Mouse (Mus musculus) cerebellum, postnatal 36 days (tissue): ENCODE results near the gene Gne.

Experiments used
- DNase-seq, 2 experiments: peaks; one replicate each; pipeline ENCODE4 v3.0.0; 2021 to 2022; ENCODE audit warnings: mixed read lengths in 2 of 2

Gne gene

DNA sequence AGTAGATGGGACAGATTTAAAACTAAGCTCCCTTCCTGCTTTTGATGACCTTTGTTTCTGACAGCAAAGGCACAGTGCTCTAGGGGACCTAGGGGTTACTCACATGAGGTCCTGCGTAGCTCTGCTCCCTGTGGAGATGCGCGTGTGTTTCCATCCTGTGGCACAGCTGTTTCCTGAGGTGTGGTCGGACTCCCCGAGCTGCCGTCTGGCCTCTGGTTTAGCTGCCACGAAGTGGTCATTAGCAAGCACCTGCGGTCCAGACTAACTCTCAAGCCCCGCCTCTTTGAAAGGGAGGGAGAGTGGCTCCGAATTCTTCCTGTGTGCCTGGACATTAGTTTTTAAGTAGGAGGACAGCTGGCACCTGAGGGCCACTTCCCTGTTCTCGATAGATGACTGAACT lies at the start of gene Gne:
Gene Gne (minus strand): TSS at position 233 of the 400 bp plus-strand sequence.
- no peak for DNase-seq

DNA sequence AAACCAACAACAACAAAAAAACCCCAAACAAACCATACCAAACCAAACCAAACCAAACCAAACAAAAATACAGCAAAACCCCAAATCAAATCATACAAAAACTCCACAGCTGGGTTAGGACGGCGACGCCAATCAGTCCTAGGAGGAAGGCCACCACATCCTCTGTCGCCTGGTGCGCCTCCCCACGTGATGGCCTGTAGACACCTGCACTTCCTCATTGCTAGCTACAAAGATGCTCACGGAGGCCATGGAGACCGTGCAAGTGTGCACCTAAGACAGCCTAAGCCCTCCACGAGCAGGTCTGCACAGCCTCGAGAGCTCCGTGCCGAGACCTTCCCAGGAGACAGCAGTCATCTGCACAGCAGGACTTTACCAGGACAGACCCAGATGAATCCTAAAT lies 42.8 kb upstream of the Gne start:
- DNase-seq: no peak

DNA sequence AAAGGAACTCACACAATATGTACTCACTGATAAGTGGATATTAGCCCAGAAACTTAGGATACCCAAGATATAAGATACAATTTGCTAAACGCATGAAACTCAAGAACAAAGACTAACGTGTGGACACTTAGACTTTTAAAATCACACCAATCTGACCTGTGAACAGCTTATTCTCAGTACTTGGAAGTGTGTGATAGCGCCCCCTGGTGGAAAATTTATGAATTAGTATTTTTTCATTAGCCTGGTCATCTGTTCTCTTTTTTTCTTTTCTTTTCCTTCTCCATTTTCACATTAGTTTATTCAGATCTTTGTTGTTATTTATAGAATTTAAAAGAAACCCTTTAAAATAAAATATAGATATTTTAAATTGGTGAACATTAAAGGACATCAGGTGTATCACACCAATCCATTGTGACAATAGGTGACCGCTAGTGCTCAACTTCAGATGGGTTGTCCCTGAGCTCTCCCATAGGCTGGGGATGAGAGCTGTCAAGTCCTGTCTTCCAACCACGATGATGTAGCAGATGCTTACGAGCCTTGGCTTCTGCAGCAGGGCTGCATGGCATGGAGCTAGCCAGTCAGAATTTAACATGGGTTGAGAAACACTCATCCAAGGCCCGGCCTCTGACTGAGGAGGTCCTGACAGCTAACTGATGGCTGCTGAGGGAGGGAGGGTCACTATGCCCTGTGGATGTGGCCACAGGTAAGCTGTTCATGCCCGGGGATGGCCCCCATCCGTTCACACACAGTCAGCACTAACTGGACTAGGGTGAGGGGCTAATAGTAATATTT lies 35.6 kb upstream of the Gne start:
- DNase-seq: peak in 1 of 2 experiments; percentile 24

DNA sequence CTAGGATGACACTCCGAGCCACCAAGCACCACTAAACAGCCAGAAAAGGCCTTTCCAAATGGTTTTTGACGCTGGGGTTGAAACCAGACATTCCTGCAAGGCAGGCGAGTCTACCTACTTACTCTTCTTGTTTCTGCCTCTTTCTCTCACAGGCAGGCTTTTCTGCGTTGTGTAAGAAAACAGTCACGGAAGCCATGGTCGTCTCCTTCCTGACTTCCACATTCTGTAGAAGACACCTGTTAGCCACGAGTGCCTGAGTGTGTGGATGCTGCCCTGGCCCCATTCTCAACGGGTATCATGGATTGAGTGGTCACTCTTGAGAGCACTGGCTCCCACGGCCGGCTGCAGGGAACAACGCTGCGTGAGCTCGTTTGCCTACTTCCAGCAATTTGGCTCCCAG lies 31.1 kb upstream of the Gne start:
- DNase-seq: no peak

DNA sequence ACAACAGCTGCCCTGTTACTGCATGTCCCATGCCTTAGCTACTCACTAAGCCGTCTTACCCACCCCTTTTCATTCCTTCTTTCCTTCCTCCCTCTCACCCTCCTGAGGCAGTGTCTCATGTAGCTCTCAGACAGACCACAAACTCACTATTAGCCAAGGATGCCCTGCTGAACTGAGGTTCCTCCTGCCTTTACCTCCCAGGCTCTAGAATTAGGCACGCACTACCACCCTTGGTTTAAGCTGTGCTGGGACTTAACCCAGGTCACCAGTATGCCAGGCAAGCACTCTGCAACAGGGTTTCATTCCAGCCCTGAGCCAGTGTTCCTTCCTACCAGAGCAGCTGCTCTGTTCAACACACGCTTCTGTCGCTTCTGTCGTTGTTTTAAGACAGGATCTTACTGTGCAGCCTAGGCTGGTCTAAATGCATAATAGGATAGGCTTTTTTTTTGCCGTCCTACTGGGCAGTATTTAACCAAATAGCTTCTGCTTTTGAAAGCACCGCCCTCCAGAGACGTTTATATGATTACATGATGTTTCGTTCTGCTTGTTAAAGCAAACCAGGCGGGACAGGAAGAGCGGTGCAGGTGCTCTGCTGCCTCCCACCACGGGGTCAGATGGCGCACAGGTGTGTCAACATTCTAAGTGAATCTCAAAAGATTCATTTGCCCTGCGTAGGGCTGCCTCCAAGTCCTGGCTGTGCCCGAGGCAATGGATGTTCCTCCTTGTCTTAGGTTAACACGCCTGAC lies 29.6 kb upstream of the Gne start:
- no peak for DNase-seq

DNA sequence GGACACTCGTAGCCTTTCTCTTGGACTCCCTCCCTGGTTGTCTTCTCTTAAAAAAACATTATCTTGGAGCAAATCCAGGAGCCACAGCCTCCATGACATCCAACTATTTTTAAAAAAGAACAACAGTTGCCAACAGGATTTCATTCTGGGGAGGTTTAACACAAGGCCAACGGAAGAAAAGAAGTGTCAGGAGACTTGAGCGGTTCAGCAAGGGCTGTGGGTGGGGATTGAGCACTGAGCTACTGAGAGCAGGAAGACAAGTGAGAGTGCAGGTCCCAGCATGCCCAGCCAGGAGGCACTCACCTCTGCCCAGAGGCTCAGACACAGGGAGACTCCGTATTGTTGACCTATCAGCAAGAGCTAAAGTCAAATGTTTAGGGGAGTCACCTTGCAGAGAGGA lies 28.8 kb upstream of the Gne start:
- DNase-seq: no peak

DNA sequence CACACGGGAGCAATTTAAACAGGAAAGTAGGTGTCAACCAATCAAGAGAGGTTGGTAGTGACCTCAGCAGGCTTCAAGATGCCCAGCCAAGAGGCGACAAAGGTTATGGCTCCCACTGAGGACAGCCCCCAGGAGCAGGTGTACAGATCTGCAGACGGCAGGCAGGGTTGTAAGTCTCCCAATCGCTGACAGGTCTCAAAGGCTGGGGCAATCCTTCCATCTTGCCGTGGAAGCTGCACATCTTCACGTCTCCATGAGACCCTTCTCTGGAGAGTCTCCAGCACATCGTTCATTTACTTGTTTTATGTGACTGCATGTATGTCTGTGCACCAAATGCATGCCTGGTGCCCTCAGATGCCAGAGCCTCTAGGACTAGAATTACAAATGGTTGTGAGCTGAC lies 26.8 kb upstream of the Gne start:
- no peak for DNase-seq

DNA sequence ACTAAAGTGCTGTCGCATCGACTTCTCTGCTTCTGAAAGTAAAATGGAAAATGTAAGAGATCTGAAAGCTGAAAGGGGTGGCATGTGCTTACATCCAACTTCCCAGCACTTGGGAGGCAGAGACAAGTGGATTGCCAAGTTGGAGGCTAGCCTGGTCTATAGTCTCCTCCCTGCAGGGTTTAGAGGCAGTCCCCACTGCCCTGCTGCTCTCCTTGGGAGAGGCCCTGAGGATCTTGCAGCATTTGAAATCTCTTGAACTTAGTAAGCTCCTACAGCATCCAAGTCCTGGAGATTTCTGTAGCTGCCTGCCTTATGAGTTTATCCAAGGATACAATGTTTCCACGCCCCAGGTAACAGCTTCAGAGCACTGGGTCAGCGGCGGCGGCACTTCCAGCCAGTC lies 24.3 kb upstream of the Gne start:
- no peak for DNase-seq

DNA sequence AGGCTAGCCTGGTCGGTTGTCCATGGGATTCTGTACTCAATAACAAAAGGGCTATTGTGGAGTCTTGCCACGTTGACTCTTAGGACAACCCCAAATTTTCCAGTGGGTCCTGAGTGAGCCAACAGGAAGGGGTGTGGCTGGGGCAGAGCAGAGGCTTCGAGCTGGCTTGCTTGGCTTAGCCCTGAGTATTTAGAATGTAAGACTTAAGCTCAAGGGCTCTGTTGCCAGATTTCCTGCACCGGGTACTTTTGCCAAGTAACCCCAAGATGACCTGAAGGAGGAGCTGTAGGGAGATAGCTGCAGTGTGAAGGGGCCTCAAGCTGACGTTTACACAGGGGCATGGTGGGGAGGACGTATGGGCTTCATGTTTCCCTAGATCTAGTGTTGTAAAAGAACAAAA lies 23.4 kb upstream of the Gne start:
- DNase-seq: no peak

DNA sequence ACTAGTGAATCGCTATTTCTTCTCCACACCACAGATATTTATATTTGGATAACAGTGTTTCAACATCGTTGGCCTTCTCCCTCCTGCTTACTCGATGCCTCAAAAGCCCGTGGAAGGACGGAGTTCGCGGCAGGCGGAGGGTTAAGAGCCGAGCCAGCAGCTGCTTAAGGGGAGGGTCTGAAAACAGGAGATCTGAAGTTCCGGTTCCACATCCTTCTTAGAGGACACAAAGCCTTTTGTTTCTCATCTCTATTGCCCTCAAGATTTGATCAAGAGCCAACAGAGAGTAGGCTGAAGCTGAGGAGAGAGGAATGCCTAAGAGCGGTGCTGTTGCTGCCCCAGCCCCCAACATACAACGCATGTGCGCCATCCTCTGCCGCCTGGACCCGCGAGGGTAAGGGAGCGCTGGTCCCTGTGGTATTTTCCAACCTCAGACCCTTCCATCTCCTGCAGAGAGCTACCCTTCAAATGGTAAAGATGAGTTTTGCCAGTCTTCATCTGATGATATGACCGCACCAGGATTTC lies 22.4 kb upstream of the Gne start:
- DNase-seq: no peak

DNA sequence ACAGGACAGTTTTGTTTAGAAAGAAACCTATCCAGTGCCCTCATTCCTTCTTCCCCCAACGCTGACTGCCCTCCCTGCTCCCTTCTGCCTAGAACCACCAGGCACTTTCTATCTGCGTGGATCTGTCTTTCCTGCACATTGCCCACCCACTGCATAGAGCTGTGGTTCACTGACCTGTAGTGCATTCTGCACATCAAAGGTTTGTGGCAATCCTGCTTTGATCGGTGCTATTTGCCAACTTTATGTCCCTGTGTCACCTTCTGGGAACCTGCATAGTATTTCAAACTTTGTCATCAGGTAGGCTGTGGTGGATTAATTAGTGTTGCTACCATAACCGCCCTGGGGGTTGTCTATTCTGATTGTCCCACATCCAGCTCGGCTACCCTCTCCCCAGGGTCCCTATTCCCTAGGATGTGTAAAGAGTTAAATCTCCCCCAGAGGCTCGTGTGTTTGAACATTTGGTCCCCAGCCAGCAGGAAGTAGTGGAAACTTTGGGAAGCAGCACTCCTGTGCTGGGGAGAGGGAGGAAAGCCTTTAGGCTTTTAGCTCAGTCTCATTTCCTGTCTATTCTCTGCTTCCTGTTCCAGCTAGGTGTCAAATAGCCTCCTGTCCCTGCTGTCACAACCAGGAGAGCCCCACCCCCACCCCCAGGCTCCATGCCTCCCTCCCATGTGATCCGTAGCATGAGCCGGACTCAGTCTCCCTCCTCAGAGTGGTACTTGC lies 20.4 kb upstream of the Gne start:
- no peak for DNase-seq

DNA sequence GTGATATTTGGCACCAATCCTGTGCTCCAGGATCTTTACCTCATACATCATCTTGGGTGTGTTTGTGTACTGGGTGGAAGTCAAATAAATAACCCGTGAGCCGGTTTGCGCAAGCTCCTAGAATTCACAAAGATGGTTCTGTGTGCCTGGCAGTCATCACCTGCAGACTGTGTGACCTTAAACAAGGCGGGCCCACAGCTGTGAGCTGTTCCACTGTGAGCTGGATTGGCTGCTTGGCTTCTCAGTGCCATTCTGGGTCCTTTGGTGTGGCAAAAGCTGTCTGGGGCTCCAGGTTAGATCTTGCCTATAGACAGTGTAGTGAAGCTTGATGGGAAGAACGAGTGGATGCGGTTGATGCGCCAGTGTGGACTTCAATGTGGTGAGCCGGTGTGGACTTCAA lies 19.6 kb upstream of the Gne start:
- no peak for DNase-seq

DNA sequence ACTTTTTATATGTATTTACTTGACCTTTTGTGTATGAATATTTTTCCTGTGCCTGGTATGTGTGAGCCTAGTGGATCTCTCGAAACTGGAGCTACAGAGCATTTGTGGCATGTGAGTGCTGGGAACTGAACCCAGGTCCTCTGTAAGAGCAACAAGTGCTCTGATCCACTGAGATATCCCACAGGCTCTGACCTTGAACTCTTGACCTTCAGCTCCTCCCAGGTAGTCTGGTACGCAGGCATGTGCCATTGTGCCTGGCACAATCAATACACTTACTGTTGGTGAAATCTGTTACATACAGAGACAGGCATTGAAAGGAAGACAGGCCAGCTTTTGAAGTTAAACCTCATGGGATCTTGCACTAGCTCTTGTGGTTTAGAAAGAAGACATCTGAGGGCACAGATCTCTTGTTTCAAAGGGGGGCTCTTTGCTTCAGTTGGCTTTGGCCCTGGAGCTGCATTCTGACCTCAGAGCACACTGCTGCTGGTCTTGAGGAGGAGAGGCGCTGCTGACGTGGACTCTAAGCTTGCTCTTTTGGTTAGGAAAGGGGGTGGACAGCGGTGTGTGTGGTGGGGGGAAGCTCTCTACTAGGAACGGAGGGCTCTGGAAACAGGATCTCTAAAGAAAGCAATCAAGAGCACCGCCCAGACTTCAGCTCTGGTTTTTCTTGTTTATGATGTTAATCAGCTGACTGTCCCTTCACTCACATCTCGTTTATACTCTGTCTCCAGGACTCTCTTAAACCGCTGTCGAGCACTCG lies 13.8 kb upstream of the Gne start:
- DNase-seq: no peak

DNA sequence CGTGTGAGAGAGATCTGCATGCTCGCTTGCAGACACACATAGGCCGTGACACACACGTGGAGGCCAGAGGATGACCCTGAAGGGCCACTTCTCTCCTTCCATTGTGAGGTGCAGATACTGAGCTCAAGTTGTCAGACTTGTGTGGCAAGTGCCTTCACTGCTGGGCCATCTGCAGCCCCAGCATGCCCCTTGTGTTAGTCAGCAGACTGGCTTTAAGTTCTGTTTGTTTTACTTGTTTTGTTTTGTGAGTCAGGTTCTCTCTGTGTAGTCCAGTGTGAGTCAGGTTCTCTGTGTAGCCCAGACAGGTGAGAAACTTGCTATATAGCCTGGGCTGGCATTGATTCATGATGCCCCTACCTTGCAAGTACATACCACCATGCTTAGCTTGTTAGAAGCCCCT lies 10.5 kb upstream of the Gne start:
- no peak for DNase-seq

DNA sequence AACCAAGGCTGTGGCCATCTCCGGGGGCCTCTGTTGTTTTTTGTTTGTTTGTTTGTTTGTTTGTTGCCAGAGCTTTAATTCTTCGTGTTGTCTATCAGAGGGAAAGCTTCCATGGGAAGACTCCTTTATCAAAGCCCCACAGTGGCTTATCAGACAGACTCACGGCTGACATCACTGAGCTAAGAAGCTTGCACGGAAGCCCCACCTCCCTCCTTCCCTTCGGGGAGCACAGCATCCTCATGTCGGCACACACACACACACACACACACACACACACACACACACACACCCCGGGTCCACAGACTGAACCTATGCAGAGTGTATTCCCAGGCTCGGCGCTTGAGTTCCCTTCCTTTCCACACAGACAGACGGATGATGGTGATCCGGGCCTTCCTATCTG lies 8.4 kb upstream of the Gne start:
- DNase-seq: no peak

DNA sequence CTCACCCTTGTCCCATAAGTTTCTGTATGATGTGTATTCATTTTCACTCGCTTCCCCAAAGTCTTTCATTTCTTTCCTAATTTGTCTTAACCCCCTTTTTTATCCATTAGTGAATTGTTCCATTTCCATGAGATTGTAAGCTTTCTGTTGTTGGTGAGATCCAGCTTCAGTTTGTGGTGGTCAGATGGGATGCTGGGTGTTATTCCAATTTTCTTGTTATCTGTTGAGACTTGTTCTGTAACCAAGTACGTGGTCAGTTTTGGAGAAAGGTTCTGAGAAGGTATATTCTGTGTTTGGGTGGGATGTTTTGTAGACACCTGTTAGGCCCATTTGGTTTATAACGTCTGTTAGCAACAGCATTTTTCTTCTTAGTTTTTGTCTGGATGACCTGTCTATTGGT lies 1.6 kb upstream of the Gne start:
- DNase-seq: no peak

DNA sequence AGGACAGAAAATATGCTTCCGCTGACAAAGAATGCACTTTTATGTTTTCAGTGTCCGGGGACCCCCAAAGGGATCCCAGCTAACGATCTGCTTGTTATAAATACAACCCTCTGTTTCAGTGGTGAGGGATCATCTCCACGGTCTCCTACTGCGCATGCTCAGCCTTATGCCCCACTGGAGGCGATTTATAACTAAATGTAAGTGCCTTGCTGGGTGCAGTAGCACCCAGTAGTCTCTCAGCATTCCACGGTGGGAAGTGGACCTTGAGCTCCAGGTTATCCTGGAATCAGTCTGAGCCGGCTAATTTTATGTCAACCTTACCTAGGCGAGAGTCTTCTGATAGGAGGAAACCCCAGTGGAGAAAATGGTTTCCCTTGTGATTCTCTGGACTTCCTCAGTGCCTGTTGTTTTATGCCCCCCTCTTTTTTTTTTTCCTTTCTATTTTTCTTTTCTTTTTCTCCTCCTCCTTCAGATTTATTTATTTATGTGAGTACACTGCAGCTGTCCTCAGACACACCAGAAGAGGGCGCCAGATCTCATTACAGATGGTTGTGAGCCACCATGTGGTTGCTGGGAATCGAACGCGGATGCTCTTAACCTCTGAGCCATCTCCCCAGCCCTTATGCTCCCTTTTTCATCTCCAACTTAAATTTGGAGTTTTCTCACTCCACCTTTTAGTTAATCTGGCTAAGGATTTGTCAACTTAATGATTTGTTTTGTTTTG lies 787 bp upstream of the Gne start:
- no peak for DNase-seq

DNA sequence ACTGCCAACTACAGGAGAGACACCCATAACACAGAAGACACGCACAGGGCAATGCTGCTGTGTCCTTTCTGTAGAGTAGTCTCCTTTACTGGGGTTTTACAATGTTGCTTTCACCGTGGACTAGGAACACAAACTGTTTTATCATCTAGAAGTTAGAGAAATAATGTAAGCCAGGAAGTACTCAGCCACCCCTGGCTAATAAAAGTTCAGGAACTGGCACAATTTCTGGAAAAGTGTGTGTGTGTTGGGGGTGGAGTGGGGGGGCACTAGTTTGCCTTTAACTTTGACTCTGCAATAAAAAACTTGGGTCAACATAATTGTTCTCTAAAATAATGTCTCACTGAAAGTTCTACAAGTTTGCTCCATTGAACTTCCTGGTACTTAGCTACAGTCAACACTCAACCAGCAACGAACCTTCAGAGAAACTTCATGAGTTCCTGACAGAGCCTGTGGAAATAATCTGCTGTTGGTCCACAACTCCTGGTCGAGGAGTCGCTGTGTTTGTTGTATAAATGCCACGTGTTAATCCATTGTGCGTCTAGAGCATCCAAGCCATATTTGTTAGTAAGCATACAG lies 5.5 kb downstream of the Gne start:
- no peak for DNase-seq

DNA sequence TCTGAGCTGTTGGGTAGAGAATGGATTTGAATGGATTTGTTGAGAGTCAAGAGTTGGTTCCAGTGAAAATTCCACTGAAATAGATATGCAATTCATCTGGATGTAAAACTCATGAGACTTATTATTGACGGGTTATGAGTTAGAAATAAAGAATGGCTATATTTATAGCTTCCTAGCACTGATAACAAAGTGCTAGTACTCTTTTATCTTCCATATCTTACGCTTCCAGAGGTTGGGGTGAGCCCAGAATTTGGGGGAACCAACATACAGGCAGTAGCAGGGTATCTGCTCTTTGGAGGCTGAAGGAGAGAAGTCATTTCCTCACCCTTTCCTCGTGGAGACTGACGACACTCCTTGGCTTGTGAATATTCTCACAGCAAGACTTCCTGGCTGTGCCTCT lies 9.6 kb downstream of the Gne start:
- no peak for DNase-seq

DNA sequence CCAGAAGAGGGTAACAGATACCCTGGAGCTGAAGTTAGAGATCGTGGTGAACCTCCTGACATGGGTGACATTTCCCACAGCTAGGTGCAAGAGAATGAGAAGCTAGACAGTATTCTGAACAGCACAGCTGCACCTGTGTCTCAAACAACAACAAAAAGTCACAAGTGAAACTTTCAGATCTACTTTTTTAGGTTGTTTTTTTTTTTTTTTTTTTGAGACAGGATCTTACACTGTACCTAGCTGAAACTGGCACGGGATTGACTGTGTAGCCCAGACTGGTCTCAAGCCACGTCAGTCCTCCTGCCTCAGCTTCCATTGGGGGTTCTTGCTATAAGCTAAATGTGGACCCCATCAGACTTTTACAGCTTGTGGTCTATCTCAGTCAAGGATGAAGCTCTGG lies 10.2 kb downstream of the Gne start:
- DNase-seq: no peak

DNA sequence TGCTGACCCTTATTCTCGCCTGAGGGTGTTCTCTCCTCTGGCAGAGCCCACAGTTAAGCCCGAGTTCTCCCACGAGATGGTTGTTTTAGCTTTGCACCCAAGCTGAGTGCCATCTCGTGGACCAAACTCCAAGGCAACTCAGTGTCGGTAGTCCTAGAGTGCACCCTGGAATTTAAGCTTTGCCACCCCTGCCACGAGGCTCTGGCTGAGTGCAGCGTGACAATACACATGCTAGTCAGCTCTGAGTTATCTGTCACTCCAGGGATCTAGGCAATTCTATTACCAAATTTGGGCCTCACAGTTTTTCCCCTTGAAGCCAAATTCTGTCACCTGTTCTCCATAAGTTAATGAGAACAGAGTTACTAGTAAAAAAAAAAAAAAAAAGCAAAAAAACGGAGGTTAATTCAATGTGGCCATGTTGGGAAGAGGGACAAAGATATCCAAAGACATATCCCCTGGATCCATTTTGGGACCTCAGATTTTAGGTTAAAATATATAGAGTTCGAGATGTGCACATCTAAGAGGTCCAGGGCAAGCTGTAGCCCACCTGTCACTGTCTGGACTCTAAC lies 11.0 kb downstream of the Gne start:
- DNase-seq: no peak
